Comparison of ENCODE assay signal across 8 mouse cellular contexts in genomic region chr19:24861276-24861611, GRCm38 (mm10). TPM values are rescaled to one million over a fixed set of nuclear protein-coding genes. Genes with fewer than 3 reads are reported as not detected.
A peak's percentile ranks its signal among the peaks of the same experiment; 100 is the strongest.
DNase-seq lines count a peak whose midpoint lies in the region; ATAC-seq and TF ChIP-seq lines count a peak whose summit lies in the region.

No protein-coding gene starts in this region.

- no peak for TF ChIP-seq CTCF in small intestine, adult 2 months (IDR thresholded peaks at IDR 0.05; ENCODE audit: extremely low read depth, insufficient read length, insufficient replicate concordance, low read depth, low read length)

- peak overlapping the region; percentile 62 for H3K4me3 ChIP-seq in lung, embryonic 16.5 days (ENCODE audit: low read length)
- peak overlapping the region; percentile 39 for H3K4me3 ChIP-seq in forebrain, embryonic 13.5 days
- H3K4me3 ChIP-seq in limb, embryonic 13.5 days = peak overlapping the region; percentile 56
- H3K4me3 ChIP-seq in small intestine, adult 2 months (ENCODE audit: low read depth, low read length) = peak overlapping the region; percentile 49

- peak overlapping the region; percentile 90 for H3K4me2 ChIP-seq in lung, embryonic 16.5 days (ENCODE audit: low read depth, low read length)
- H3K4me2 ChIP-seq in forebrain, embryonic 13.5 days = peak overlapping the region; percentile 69
- peak overlapping the region; percentile 85 for H3K4me2 ChIP-seq in limb, embryonic 13.5 days (replicated peaks)

- WGBS in lung, embryonic 16.5 days = 20% methylated on average over 12 of the region's 13 CpGs
- 17% methylated on average over 13 of the region's 13 CpGs for WGBS in forebrain, embryonic 13.5 days
- 15% methylated on average over 13 of the region's 13 CpGs for WGBS in limb, embryonic 13.5 days
- WGBS in small intestine, adult 2 months = 25% methylated on average over 13 of the region's 13 CpGs

- TF ChIP-seq POLR2A in small intestine, adult 2 months (IDR thresholded peaks at IDR 0.05; ENCODE audit: low read depth, low read length) = no peak

- H3K9ac ChIP-seq in lung, embryonic 16.5 days (ENCODE audit: low read length) = peak overlapping the region; percentile 69
- H3K9ac ChIP-seq in forebrain, embryonic 13.5 days = peak overlapping the region; percentile 53; the same call in 1 of the 2 replicates
- H3K9ac ChIP-seq in limb, embryonic 13.5 days = peak overlapping the region; percentile 71

- peaks cover 3% of the 10 kb centered on the region; the same call in 1 of the 2 replicates for H3K27me3 ChIP-seq in lung, embryonic 16.5 days (ENCODE audit: control insufficient read depth, insufficient read depth, low read depth, low read length)
- peaks cover 29% of the 10 kb centered on the region for H3K27me3 ChIP-seq in forebrain, embryonic 13.5 days
- H3K27me3 ChIP-seq in limb, embryonic 13.5 days = peaks cover 28% of the 10 kb centered on the region
- H3K27me3 ChIP-seq in small intestine, adult 2 months (ENCODE audit: control insufficient read depth, insufficient read depth, low read length) = peaks cover 6% of the 10 kb centered on the region

- DNase-seq in lung, postnatal 10 days = no peak
- no peak for DNase-seq in MN1 (ENCODE audit: low spot score)
- no peak for DNase-seq in frontal cortex, adult 2 months (ENCODE audit: extremely low spot score in 1 of 2, low spot score in 1 of 2)
- no peak for DNase-seq in right cerebral cortex, postnatal 4 days

- no peaks in the 10 kb centered on the region for H3K9me3 ChIP-seq in lung, embryonic 16.5 days (ENCODE audit: control insufficient read depth, low read length)
- H3K9me3 ChIP-seq in forebrain, embryonic 13.5 days (replicated peaks) = no peaks in the 10 kb centered on the region
- H3K9me3 ChIP-seq in limb, embryonic 13.5 days = no peaks in the 10 kb centered on the region

- ATAC-seq in lung, embryonic 16.5 days (ENCODE audit: low read depth) = peak; percentile 44
- ATAC-seq in forebrain, embryonic 13.5 days = no peak
- ATAC-seq in limb, embryonic 13.5 days (ENCODE audit: low FRiP score, low read depth) = peak; percentile 35; the same call in 1 of the 2 replicates

- H3K36me3 ChIP-seq in lung, embryonic 16.5 days (ENCODE audit: control insufficient read depth, insufficient read depth, low read length) = no peaks in the 10 kb centered on the region
- H3K36me3 ChIP-seq in forebrain, embryonic 13.5 days (ENCODE audit: poor library complexity, severe bottlenecking) = no peaks in the 10 kb centered on the region
- H3K36me3 ChIP-seq in limb, embryonic 13.5 days = no peaks in the 10 kb centered on the region
- no peaks in the 10 kb centered on the region for H3K36me3 ChIP-seq in small intestine, adult 2 months (ENCODE audit: control insufficient read depth, insufficient read depth, low read length)

- no peak overlapping the region for H3K27ac ChIP-seq in lung, embryonic 16.5 days (ENCODE audit: low read length)
- no peak overlapping the region for H3K27ac ChIP-seq in forebrain, embryonic 13.5 days
- peak overlapping the region; percentile 52; the same call in 1 of the 2 replicates for H3K27ac ChIP-seq in limb, embryonic 13.5 days
- H3K27ac ChIP-seq in small intestine, adult 2 months (ENCODE audit: insufficient read depth, low read depth, low read length) = 0 out of 2 replicates have a peak overlapping the region, but pooled peaks have one; percentile 12

- H3K4me1 ChIP-seq in lung, embryonic 16.5 days (replicated peaks; ENCODE audit: control insufficient read depth, insufficient read depth, low read length) = peaks cover 7% of the 10 kb centered on the region; the same call in 1 of the 2 replicates
- H3K4me1 ChIP-seq in forebrain, embryonic 13.5 days = peaks cover 10% of the 10 kb centered on the region
- peaks cover 11% of the 10 kb centered on the region; the same call in 1 of the 2 replicates for H3K4me1 ChIP-seq in limb, embryonic 13.5 days
- H3K4me1 ChIP-seq in small intestine, adult 2 months (ENCODE audit: control insufficient read depth, insufficient read depth, insufficient read length, low read length) = 0 out of 2 replicates have a peak, but pooled peaks cover 2% of the 10 kb centered on the region

RNA-seq across cellular contexts. Expression of gene Pgm5, which starts 0.4 kb away (rescaled TPM):
- polyA plus RNA-seq in lung, embryonic 16.5 days (2015; fragmentation: Nextera tagmentation; extraction: Ambion mirVana) = 2.5 and 2.9 TPM in 2 replicates
- polyA plus RNA-seq in forebrain, embryonic 13.5 days (2015; fragmentation: Nextera tagmentation; extraction: Ambion mirVana) = 0.19 and 0.35 TPM in 2 replicates
- 2.8 and 3.3 TPM in 2 replicates for polyA plus RNA-seq in limb, embryonic 13.5 days (2015; fragmentation: Nextera tagmentation; extraction: Ambion mirVana)
- 18.3 and 18.4 TPM in 2 replicates for polyA plus RNA-seq in small intestine, adult 2 months (2012; rRNA removed)
- polyA plus RNA-seq in frontal cortex, adult 2 months (2012; rRNA removed) = 2.5 and 3.4 TPM in 2 replicates

RNA-seq across cellular contexts. Expression of gene Gm10053, which starts 14.2 kb away (rescaled TPM):
- 175 and 190 TPM in 2 replicates for polyA plus RNA-seq in lung, embryonic 16.5 days (2015; fragmentation: Nextera tagmentation; extraction: Ambion mirVana)
- polyA plus RNA-seq in forebrain, embryonic 13.5 days (2015; fragmentation: Nextera tagmentation; extraction: Ambion mirVana) = 222 and 238 TPM in 2 replicates
- polyA plus RNA-seq in limb, embryonic 13.5 days (2015; fragmentation: Nextera tagmentation; extraction: Ambion mirVana) = 206 and 218 TPM in 2 replicates
- polyA plus RNA-seq in small intestine, adult 2 months (2012; rRNA removed) = 4.6 and 5.5 TPM in 2 replicates
- polyA plus RNA-seq in frontal cortex, adult 2 months (2012; rRNA removed) = 104 and 113 TPM in 2 replicates

RNA-seq across cellular contexts. Expression of gene Foxd4, which starts 39.8 kb away (rescaled TPM):
- polyA plus RNA-seq in lung, embryonic 16.5 days (2015; fragmentation: Nextera tagmentation; extraction: Ambion mirVana) = not detected in 2 replicates
- not detected in 2 replicates for polyA plus RNA-seq in forebrain, embryonic 13.5 days (2015; fragmentation: Nextera tagmentation; extraction: Ambion mirVana)
- polyA plus RNA-seq in limb, embryonic 13.5 days (2015; fragmentation: Nextera tagmentation; extraction: Ambion mirVana) = 0.24 TPM in 1 of 2 replicates, not detected in the other
- polyA plus RNA-seq in small intestine, adult 2 months (2012; rRNA removed) = not detected in 2 replicates
- not detected in 2 replicates for polyA plus RNA-seq in frontal cortex, adult 2 months (2012; rRNA removed)

Comparison
In these comparisons a context has a peak if more than half of its experiments do, and no peak if none do; other contexts are left out.
1. H3K27ac ChIP-seq: peak in limb, embryonic 13.5 days (single experiment) and small intestine, adult 2 months (single experiment); none in lung, embryonic 16.5 days (single experiment) and forebrain, embryonic 13.5 days (single experiment).
2. RNA of gene Gm10053, which starts 14.2 kb away (polyA plus RNA-seq): 222 to 238 TPM in forebrain, embryonic 13.5 days, 206 to 218 TPM in limb, embryonic 13.5 days, 175 to 190 TPM in lung, embryonic 16.5 days and 104 to 113 TPM in frontal cortex, adult 2 months; 4.6 to 5.5 TPM in small intestine, adult 2 months; every median in the first group is over 10 times any median in the second.
3. Peak in every context shown above with its lines, with median percentiles within 50 percentile points of each other: H3K4me2 ChIP-seq, H3K4me3 ChIP-seq and H3K9ac ChIP-seq.